ENCODE assay signal across 21 mouse cellular contexts in genomic region chr4:148671230-148671947, GRCm38 (mm10). TPM values are rescaled to one million over a fixed set of nuclear protein-coding genes. Genes with fewer than 3 reads are reported as not detected.
DNase-seq lines count a peak whose midpoint lies in the region; ATAC-seq and TF ChIP-seq lines count a peak whose summit lies in the region.
"Had no signal": no experiment of that assay in that cellular context is flagged by ENCODE, and none has a peak within 500 bp of the region (broad histone marks: within the 10 kb centered on the region; RNA-seq: fewer than 3 reads in every experiment).

No protein-coding gene starts in this region.

- H3K4me3 ChIP-seq in heart, embryonic 14.5 days (ENCODE audit: control insufficient read depth in 1 of 2, insufficient read depth in 1 of 2, low read depth in 1 of 2, low read length in 2 of 2) = no peak overlapping the region
- H3K4me3 ChIP-seq in G1E (ENCODE audit: low read depth, low read length) = peak overlapping the region; percentile 54; the same call in 1 of the 2 replicates
- no peak overlapping the region for H3K4me3 ChIP-seq in embryonic facial prominence, embryonic 15.5 days (replicated peaks)
- H3K4me3 ChIP-seq in liver, embryonic 15.5 days (replicated peaks) = peak overlapping the region; percentile 17; the same call in 1 of the 2 replicates
- H3K4me3 ChIP-seq: neural tube, embryonic 15.5 days had no signal

- ATAC-seq in heart, embryonic 14.5 days (ENCODE audit: insufficient number of reproducible peaks, insufficient read depth, low FRiP score, low read depth) = no peak
- peak; percentile 61; the same call in 1 of the 2 replicates for ATAC-seq in G1E (ENCODE audit: extremely low read depth, insufficient number of reproducible peaks, low FRiP score, poor library complexity, severe bottlenecking)
- ATAC-seq in embryonic facial prominence, embryonic 15.5 days (ENCODE audit: insufficient number of reproducible peaks, low FRiP score, low TSS enrichment, low read depth) = no peak
- ATAC-seq in liver, embryonic 15.5 days (ENCODE audit: insufficient read depth) = peak; percentile 79
- no peak for ATAC-seq in megakaryocyte, adult 5-6 weeks (ENCODE audit: poor library complexity, severe bottlenecking)
- ATAC-seq: forebrain, embryonic 14.5 days had no signal

- 13% methylated on average over 16 of the region's 16 CpGs for WGBS in heart, embryonic 14.5 days
- WGBS in embryonic facial prominence, embryonic 15.5 days = 22% methylated on average over 16 of the region's 16 CpGs
- 3% methylated on average over 16 of the region's 16 CpGs for WGBS in liver, embryonic 15.5 days (ENCODE audit: insufficient replicate concordance)

- no peaks in the 10 kb centered on the region for H3K9me3 ChIP-seq in heart, embryonic 14.5 days (ENCODE audit: control insufficient read depth, low read length)
- H3K9me3 ChIP-seq in G1E (replicated peaks) = no peaks in the 10 kb centered on the region
- no peaks in the 10 kb centered on the region for H3K9me3 ChIP-seq in embryonic facial prominence, embryonic 15.5 days (replicated peaks)
- no peaks in the 10 kb centered on the region for H3K9me3 ChIP-seq in liver, embryonic 15.5 days (replicated peaks)
- H3K9me3 ChIP-seq: neural tube, embryonic 15.5 days had no signal

- H3K4me2 ChIP-seq in heart, embryonic 14.5 days (ENCODE audit: low read length) = peak overlapping the region; percentile 48
- H3K4me2 ChIP-seq in embryonic facial prominence, embryonic 15.5 days (replicated peaks) = peak overlapping the region; percentile 11; the same call in 1 of the 2 replicates
- peak overlapping the region; percentile 58 for H3K4me2 ChIP-seq in liver, embryonic 15.5 days
- H3K4me2 ChIP-seq: hindbrain, embryonic 14.5 days; neural tube, embryonic 15.5 days had no signal

- no peaks in the 10 kb centered on the region for H3K36me3 ChIP-seq in heart, embryonic 14.5 days (ENCODE audit: control insufficient read depth, insufficient read depth, low read length)
- H3K36me3 ChIP-seq in G1E (replicated peaks) = no peaks in the 10 kb centered on the region
- H3K36me3 ChIP-seq in embryonic facial prominence, embryonic 15.5 days = no peaks in the 10 kb centered on the region
- H3K36me3 ChIP-seq in liver, embryonic 15.5 days (replicated peaks) = no peaks in the 10 kb centered on the region
- H3K36me3 ChIP-seq: neural tube, embryonic 15.5 days had no signal

- TF ChIP-seq CTCF in G1E (IDR thresholded peaks at IDR 0.05; ENCODE audit: low read depth, low read length) = no peak

- no peak overlapping the region; the same call in 1 of the 2 replicates for H3K9ac ChIP-seq in heart, embryonic 14.5 days (ENCODE audit: low read length)
- H3K9ac ChIP-seq in embryonic facial prominence, embryonic 15.5 days = no peak overlapping the region
- no peak overlapping the region for H3K9ac ChIP-seq in liver, embryonic 15.5 days
- H3K9ac ChIP-seq: hindbrain, embryonic 14.5 days; neural tube, embryonic 15.5 days had no signal

- no peak for DNase-seq in heart, adult 9 months (ENCODE audit: low spot score in 2 of 2)
- DNase-seq in G1E (ENCODE audit: low spot score) = no peak
- DNase-seq in kidney, postnatal 14 days = no peak
- no peak for DNase-seq in kidney, postnatal 10 days
- DNase-seq: cerebellum, postnatal 14 days; gastrocnemius, postnatal 25 days; kidney, adult 9 months; lung, postnatal 36 days; right cerebral cortex, postnatal 25 days; thymus, postnatal 36 days had no signal

- peaks cover 31 to 53% of the 10 kb centered on the region in 2 experiments for H3K4me1 ChIP-seq in heart, embryonic 14.5 days (ENCODE audit: control insufficient read depth in 2 of 2, insufficient read depth in 2 of 2, low read length in 2 of 2)
- peaks cover 40% of the 10 kb centered on the region for H3K4me1 ChIP-seq in G1E (ENCODE audit: insufficient read depth, low read depth, low read length)
- H3K4me1 ChIP-seq in embryonic facial prominence, embryonic 15.5 days = peaks cover 13% of the 10 kb centered on the region
- peaks cover 35% of the 10 kb centered on the region for H3K4me1 ChIP-seq in liver, embryonic 15.5 days (replicated peaks)

- no peaks in the 10 kb centered on the region for H3K27me3 ChIP-seq in heart, embryonic 14.5 days (ENCODE audit: control insufficient read depth, insufficient read depth, low read length)
- peaks cover 46% of the 10 kb centered on the region for H3K27me3 ChIP-seq in G1E (ENCODE audit: insufficient read depth, low read length)
- H3K27me3 ChIP-seq in embryonic facial prominence, embryonic 15.5 days = 0 out of 2 replicates have a peak, but pooled peaks cover 5% of the 10 kb centered on the region
- H3K27me3 ChIP-seq in liver, embryonic 15.5 days = peaks cover 22% of the 10 kb centered on the region
- H3K27me3 ChIP-seq: neural tube, embryonic 15.5 days had no signal

- H3K27ac ChIP-seq in heart, embryonic 14.5 days (replicated peaks in 1 of 2; ENCODE audit: control insufficient read depth in 1 of 2, insufficient read depth in 1 of 2, low read depth in 2 of 2, low read length in 2 of 2) = no peak overlapping the region; a peak in 1 of 4 replicates
- H3K27ac ChIP-seq in embryonic facial prominence, embryonic 15.5 days (replicated peaks) = no peak overlapping the region
- no peak overlapping the region for H3K27ac ChIP-seq in liver, embryonic 15.5 days (replicated peaks)
- H3K27ac ChIP-seq: hindbrain, embryonic 14.5 days; neural tube, embryonic 15.5 days had no signal

RNA-seq across cellular contexts. Expression of gene Gm572, which starts 28.3 kb away (rescaled TPM):
- polyA plus RNA-seq in heart, embryonic 14.5 days (2014; fragmentation: Nextera tagmentation; extraction: Ambion mirVana) = 0.19 and 0.28 TPM in 2 replicates
- total RNA-seq in G1E (2014; fragmentation: Nextera tagmentation) (not detected in 2 replicates), G1E (2017) (not detected in 2 replicates)
- polyA plus RNA-seq in G1E (2012) = not detected in 2 replicates
- polyA plus RNA-seq in embryonic facial prominence, embryonic 15.5 days (2015; fragmentation: Nextera tagmentation; extraction: Ambion mirVana) = not detected in 2 replicates
- polyA plus RNA-seq in liver, embryonic 15.5 days (2015; fragmentation: Nextera tagmentation; extraction: Ambion mirVana) = not detected in 2 replicates
- total RNA-seq in megakaryocyte, adult 5-6 weeks (2015) = 0.23 and 0.29 TPM in 2 replicates
- not detected in 2 replicates for total RNA-seq in megakaryocyte, adult 5-6 weeks (2017)
- total RNA-seq: layer of hippocampus, adult 8-10 months; left cerebral cortex, postnatal 25 days had no signal
- polyA plus RNA-seq: forebrain, embryonic 14.5 days; hindbrain, embryonic 14.5 days; midbrain, postnatal 0 days; neural tube, embryonic 15.5 days; stomach, embryonic 14.5 days had no signal

RNA-seq across cellular contexts. Expression of gene Tardbp, which starts 44.6 kb away (rescaled TPM):
- polyA plus RNA-seq in heart, embryonic 14.5 days (2014; fragmentation: Nextera tagmentation; extraction: Ambion mirVana) = 80.9 and 87.6 TPM in 2 replicates
- total RNA-seq in G1E (2014; fragmentation: Nextera tagmentation) = 296 and 308 TPM in 2 replicates
- 465 and 649 TPM in 2 replicates for total RNA-seq in G1E (2017)
- 26.7 and 59.3 TPM in 2 replicates for polyA plus RNA-seq in G1E (2012)
- 282 and 285 TPM in 2 replicates for polyA plus RNA-seq in embryonic facial prominence, embryonic 15.5 days (2015; fragmentation: Nextera tagmentation; extraction: Ambion mirVana)
- 126 and 128 TPM in 2 replicates for polyA plus RNA-seq in liver, embryonic 15.5 days (2015; fragmentation: Nextera tagmentation; extraction: Ambion mirVana)
- 193 and 196 TPM in 2 replicates for total RNA-seq in megakaryocyte, adult 5-6 weeks (2015)
- 339 and 406 TPM in 2 replicates for total RNA-seq in megakaryocyte, adult 5-6 weeks (2017)

Comparison
In these comparisons a context has a peak if more than half of its experiments do, and no peak if none do; other contexts are left out.
1. ATAC-seq: peak in G1E (single experiment) and liver, embryonic 15.5 days (single experiment); none in heart, embryonic 14.5 days (single experiment), embryonic facial prominence, embryonic 15.5 days (single experiment) and megakaryocyte, adult 5-6 weeks (single experiment).
2. H3K4me3 ChIP-seq: peak in G1E (single experiment) and liver, embryonic 15.5 days (single experiment); none in heart, embryonic 14.5 days (0 of 2) and embryonic facial prominence, embryonic 15.5 days (single experiment).
3. Peak in every context shown above with its lines, with median percentiles within 50 percentile points of each other: H3K4me2 ChIP-seq.